Mouse (Mus musculus): ENCODE measurements around the gene Rora. TPM values are rescaled to one million over a fixed set of nuclear protein-coding genes. Genes with fewer than 3 reads are reported as not detected.

Rora gene
- polyA plus RNA-seq, 2 experiments, result 4.5 to 10.1 TPM

DNA sequence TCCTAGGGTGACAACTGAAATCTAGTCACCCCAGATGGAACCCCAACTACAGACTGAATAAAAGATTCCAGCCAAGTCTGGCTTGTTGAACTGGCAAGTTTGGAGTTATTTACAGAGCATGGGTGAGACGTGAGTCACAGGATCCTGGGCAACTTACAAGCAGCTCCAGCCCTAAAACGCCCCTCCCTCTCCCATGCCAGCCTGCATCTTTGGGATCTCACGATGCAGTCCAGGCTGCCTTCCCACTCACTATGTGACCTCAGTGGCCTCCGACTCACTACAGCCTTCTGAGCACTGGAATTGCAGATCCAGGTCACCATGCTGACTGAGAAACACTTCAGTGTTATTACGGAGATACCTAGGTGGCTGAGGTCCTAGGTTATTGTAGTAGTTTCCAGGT is 129.0 kb downstream of the Rora start:
- no peak for TF ChIP-seq POLR2A (IDR thresholded peaks at IDR 0.05; ENCODE audit: borderline replicate concordance, extremely low read depth, insufficient read depth, insufficient read length)
- ATAC-seq (ENCODE audit: low FRiP score, low read depth), result no peak
- Histone ChIP-seq H3K4me2 (replicated peaks; ENCODE audit: low read depth, low read length, severe bottlenecking) (no peak overlapping the region), H3K9me3 (ENCODE audit: control insufficient read depth, low read length) (no peaks in the 10 kb centered on the region), H3K36me3 (ENCODE audit: control insufficient read depth, insufficient read depth, low read length) (no peaks in the 10 kb centered on the region), H3K9ac (ENCODE audit: low read depth, low read length, severe bottlenecking) (no peak overlapping the region), H3K27me3 (ENCODE audit: control insufficient read depth, insufficient read depth, low read length) (no peaks in the 10 kb centered on the region), H3K27ac (replicated peaks; ENCODE audit: low read depth, low read length) (no peak overlapping the region), H3K4me3 (replicated peaks; ENCODE audit: low read length) (no peak overlapping the region), H3K4me1 (ENCODE audit: control insufficient read depth, insufficient read depth, low read length) (peaks cover 16% of the 10 kb centered on the region; the same call in 1 of the 2 replicates)
- WGBS, result 62% methylated on average over 5 of the region's 5 CpGs
- no peak for DNase-seq (ENCODE audit: low spot score)

DNA sequence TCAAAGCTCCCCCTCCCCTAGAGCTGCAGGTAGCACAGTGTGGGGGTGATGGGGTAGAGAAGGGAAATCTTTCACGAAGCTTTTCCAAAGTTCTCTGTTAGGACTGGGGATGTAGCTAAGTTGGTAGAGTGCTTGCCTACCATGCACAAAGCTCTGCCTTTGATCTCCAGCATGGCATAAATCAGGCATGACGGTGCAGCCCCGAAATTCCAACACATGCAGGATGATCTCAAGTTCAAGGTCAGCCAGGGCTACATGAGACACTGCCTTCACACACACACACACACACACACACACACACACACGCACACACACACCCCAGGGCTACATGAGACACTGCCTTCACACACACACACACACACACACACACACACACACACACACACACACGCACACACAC is 129.7 kb downstream of the Rora start:
- no peaks in the 10 kb centered on the region for H3K9me3 ChIP-seq (ENCODE audit: control insufficient read depth, low read length)
- H3K27me3 ChIP-seq (ENCODE audit: control insufficient read depth, insufficient read depth, low read length), result no peaks in the 10 kb centered on the region
- H3K27ac ChIP-seq (replicated peaks; ENCODE audit: low read depth, low read length), result no peak overlapping the region
- no peak overlapping the region for H3K4me3 ChIP-seq (replicated peaks; ENCODE audit: low read length)
- TF ChIP-seq POLR2A (IDR thresholded peaks at IDR 0.05; ENCODE audit: borderline replicate concordance, extremely low read depth, insufficient read depth, insufficient read length), result no peak
- peaks cover 16% of the 10 kb centered on the region; the same call in 1 of the 2 replicates for H3K4me1 ChIP-seq (ENCODE audit: control insufficient read depth, insufficient read depth, low read length)
- H3K36me3 ChIP-seq (ENCODE audit: control insufficient read depth, insufficient read depth, low read length), result no peaks in the 10 kb centered on the region
- ATAC-seq (ENCODE audit: low FRiP score, low read depth) (no peak), DNase-seq (ENCODE audit: low spot score) (no peak)
- no peak overlapping the region for H3K4me2 ChIP-seq (replicated peaks; ENCODE audit: low read depth, low read length, severe bottlenecking)
- 70% methylated on average over 5 of the region's 5 CpGs for WGBS
- H3K9ac ChIP-seq (ENCODE audit: low read depth, low read length, severe bottlenecking), result no peak overlapping the region

DNA sequence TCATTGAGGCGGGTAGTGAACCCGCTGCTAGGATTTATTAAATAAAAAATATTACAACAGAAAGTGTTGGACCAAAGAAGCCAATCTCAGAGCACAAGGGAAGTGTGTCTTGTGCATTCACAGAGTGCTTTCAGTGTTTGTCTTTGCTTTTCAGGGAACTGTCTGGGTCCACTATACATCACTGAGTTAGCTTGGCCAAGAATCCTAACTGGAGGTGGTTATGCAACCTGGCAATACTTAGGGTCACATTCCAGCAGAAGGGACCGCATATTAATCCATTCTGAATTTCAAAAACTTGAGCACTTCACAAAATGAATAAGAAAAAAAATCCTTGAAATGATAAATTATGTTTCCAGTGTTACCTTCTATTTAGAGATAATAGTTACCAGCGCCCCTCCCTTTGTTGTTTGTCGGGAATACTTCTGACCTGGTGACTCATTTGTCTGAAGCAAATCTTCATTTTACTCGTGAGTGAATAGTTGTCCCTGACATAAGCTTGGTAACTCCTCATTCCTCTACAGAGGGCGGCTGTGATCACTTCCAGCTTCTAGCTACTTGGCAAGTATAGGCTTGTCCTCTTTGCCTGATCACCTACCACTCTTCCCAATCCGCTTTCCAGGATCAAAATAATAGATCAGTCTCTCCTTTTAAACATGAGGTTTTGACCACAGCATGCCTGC is 133.2 kb downstream of the Rora start:
- no peak for TF ChIP-seq POLR2A (IDR thresholded peaks at IDR 0.05; ENCODE audit: borderline replicate concordance, extremely low read depth, insufficient read depth, insufficient read length)
- no peaks in the 10 kb centered on the region for H3K9me3 ChIP-seq (ENCODE audit: control insufficient read depth, low read length)
- ATAC-seq (ENCODE audit: low FRiP score, low read depth), result no peak
- H3K9ac ChIP-seq (ENCODE audit: low read depth, low read length, severe bottlenecking), result no peak overlapping the region
- H3K27ac ChIP-seq (replicated peaks; ENCODE audit: low read depth, low read length), result no peak overlapping the region
- no peaks in the 10 kb centered on the region for H3K36me3 ChIP-seq (ENCODE audit: control insufficient read depth, insufficient read depth, low read length)
- H3K4me3 ChIP-seq (replicated peaks; ENCODE audit: low read length), result no peak overlapping the region
- no peaks in the 10 kb centered on the region for H3K27me3 ChIP-seq (ENCODE audit: control insufficient read depth, insufficient read depth, low read length)
- no peak overlapping the region for H3K4me2 ChIP-seq (replicated peaks; ENCODE audit: low read depth, low read length, severe bottlenecking)
- peaks cover 22% of the 10 kb centered on the region for H3K4me1 ChIP-seq (ENCODE audit: control insufficient read depth, insufficient read depth, low read length)
- 84% methylated on average over 8 of the region's 8 CpGs for WGBS
- DNase-seq (ENCODE audit: low spot score), result no peak

DNA sequence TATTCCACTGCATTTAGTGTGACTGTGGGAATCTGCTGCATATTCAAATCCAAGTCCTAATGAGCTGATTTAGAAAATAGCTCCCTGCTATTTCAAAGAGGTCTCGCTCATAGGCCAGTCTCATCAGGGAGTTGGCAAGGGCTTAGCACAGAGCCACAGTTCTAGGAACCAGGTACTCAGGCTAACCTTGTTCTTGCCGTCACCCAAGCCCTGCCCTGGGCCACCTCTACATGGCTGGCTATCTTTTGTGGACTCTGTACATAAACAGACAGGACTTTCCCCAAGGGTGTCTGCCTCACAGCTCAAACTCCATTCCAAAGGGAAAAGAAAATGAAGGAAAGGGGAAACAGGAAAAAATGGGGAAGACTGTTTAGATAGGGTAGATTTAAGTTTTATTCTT is 134.1 kb downstream of the Rora start:
- Histone ChIP-seq H3K27me3 (ENCODE audit: control insufficient read depth, insufficient read depth, low read length) (no peaks in the 10 kb centered on the region), H3K36me3 (ENCODE audit: control insufficient read depth, insufficient read depth, low read length) (no peaks in the 10 kb centered on the region), H3K9ac (ENCODE audit: low read depth, low read length, severe bottlenecking) (no peak overlapping the region), H3K4me1 (ENCODE audit: control insufficient read depth, insufficient read depth, low read length) (peaks cover 23% of the 10 kb centered on the region), H3K4me3 (replicated peaks; ENCODE audit: low read length) (no peak overlapping the region), H3K4me2 (replicated peaks; ENCODE audit: low read depth, low read length, severe bottlenecking) (no peak overlapping the region), H3K27ac (replicated peaks; ENCODE audit: low read depth, low read length) (no peak overlapping the region), H3K9me3 (ENCODE audit: control insufficient read depth, low read length) (no peaks in the 10 kb centered on the region)
- TF ChIP-seq POLR2A (IDR thresholded peaks at IDR 0.05; ENCODE audit: borderline replicate concordance, extremely low read depth, insufficient read depth, insufficient read length), result no peak
- WGBS, result 85% methylated on average over 2 of the region's 2 CpGs
- ATAC-seq (ENCODE audit: low FRiP score, low read depth) (no peak), DNase-seq (ENCODE audit: low spot score) (no peak)

DNA sequence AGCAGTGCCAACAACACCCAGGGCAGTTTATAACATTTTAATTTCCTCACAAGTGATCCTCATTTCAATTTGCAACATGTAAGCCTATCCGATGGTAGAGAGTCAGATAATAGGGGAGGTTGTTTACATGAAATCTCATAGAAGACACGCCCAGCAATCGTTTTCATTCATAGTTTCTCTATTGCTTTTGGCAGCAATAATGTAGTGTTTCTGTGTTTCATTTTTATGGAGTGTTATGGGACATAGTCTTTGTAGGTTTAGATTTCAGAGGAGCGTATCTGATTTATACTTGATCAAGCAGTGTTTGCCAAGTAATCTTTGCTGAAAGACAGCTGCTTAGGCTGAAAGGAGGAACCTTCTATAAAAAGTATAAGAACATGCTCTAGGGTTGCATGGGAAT is 137.3 kb downstream of the Rora start:
- no peak overlapping the region for H3K27ac ChIP-seq (replicated peaks; ENCODE audit: low read depth, low read length)
- DNase-seq (ENCODE audit: low spot score), result peak; percentile 31
- no peak overlapping the region for H3K4me3 ChIP-seq (replicated peaks; ENCODE audit: low read length)
- H3K4me1 ChIP-seq (ENCODE audit: control insufficient read depth, insufficient read depth, low read length), result peaks cover 33% of the 10 kb centered on the region
- no peak for ATAC-seq (ENCODE audit: low FRiP score, low read depth)
- H3K36me3 ChIP-seq (ENCODE audit: control insufficient read depth, insufficient read depth, low read length), result no peaks in the 10 kb centered on the region
- H3K4me2 ChIP-seq (replicated peaks; ENCODE audit: low read depth, low read length, severe bottlenecking), result no peak overlapping the region
- no peaks in the 10 kb centered on the region for H3K9me3 ChIP-seq (ENCODE audit: control insufficient read depth, low read length)
- no peak for TF ChIP-seq POLR2A (IDR thresholded peaks at IDR 0.05; ENCODE audit: borderline replicate concordance, extremely low read depth, insufficient read depth, insufficient read length)
- 48% methylated on average over 4 of the region's 4 CpGs for WGBS
- no peak overlapping the region for H3K9ac ChIP-seq (ENCODE audit: low read depth, low read length, severe bottlenecking)
- H3K27me3 ChIP-seq (ENCODE audit: control insufficient read depth, insufficient read depth, low read length), result no peaks in the 10 kb centered on the region
